Mouse (Mus musculus) kidney, adult 2 months (tissue): ENCODE measurements around the gene Ntn4. TPM values are rescaled to one million over a fixed set of nuclear protein-coding genes. Genes with fewer than 3 reads are reported as not detected.

ENCODE experiments used
- DNase-seq: peaks from one replicate; pipeline ENCODE4 v3.0.0; 2021
- H3K27ac ChIP-seq: fragments of 200-500 bp; 2 replicates; pipeline ENCODE4 v1.5.1; 2012; ENCODE audit warnings: low read depth, low read length, control low read depth, inconsistent platforms; ENCODE audit not compliant: insufficient read depth
- H3K27me3 ChIP-seq: fragments of 200-500 bp; replicated peaks from 2 replicates; pipeline ENCODE4 v1.6.1; 2012; ENCODE audit warnings: mild to moderate bottlenecking, moderate library complexity, low read length, inconsistent platforms; ENCODE audit not compliant: control insufficient read depth, insufficient read depth
- H3K36me3 ChIP-seq: fragments of 200-500 bp; 2 replicates; pipeline ENCODE4 v1.6.1; 2012; ENCODE audit warnings: mild to moderate bottlenecking, moderate library complexity, low read length, inconsistent platforms; ENCODE audit not compliant: control insufficient read depth, insufficient read depth
- H3K4me1 ChIP-seq: fragments of 200-500 bp; 2 replicates; pipeline ENCODE4 v1.6.1; 2011; ENCODE audit warnings: low read length; ENCODE audit not compliant: control insufficient read depth, insufficient read depth
- H3K4me3 ChIP-seq: fragments of 200-500 bp; 2 replicates; pipeline ENCODE4 v1.5.1; 2011; ENCODE audit warnings: mild to moderate bottlenecking, low read depth, low read length, control low read depth; ENCODE audit not compliant: insufficient read depth
- CTCF ChIP-seq: fragments of 200-500 bp; conservative IDR thresholded peaks from 2 replicates; pipeline ENCODE4 v1.5.1; 2011; ENCODE audit warnings: low read depth, mild to moderate bottlenecking, control low read depth, low read length, moderate library complexity, mixed read lengths; ENCODE audit not compliant: insufficient read depth, insufficient read length
- POLR2A ChIP-seq: fragments of 200-500 bp; IDR thresholded peaks from one replicate; pipeline ENCODE4 v1.6.1; 2011; ENCODE audit warnings: low read depth, low read length, control low read depth
- WGBS: fragments of 180-500 bp; shearing (Covaris S2); methylation state at CpG from one replicate; pipeline ENCODE4 v1.1.7; 2018; 5-methylcytosine and 5-hydroxymethylcytosine counted together
- polyA plus RNA-seq: library from polyadenylated mRNA; depleted of rRNA; stranded (reverse); fragments of >200 nt; gene quantifications from 2 replicates; pipeline ENCODE4 v1.2.3, GENCODE M21; 2012; rRNA removed

The Ntn4 gene
- polyA plus RNA-seq: 35.1 and 36.1 TPM in 2 replicates

GRCm38 (mm10) chr10:93640521-93640952 lies at the start of gene Ntn4:
TSS of gene Ntn4 (plus strand) at chr10:93640681.
- DNase-seq: no peak
- no peak for TF ChIP-seq CTCF
- TF ChIP-seq POLR2A: no peak
- H3K36me3 ChIP-seq: no peaks in the 10 kb centered on the region
- peak within 1 kb of the TSS; percentile 83 for H3K4me3 ChIP-seq
- H3K27me3 ChIP-seq: no peaks in the 10 kb centered on the region
- H3K4me1 ChIP-seq: peaks cover 3% of the 10 kb centered on the region; the same call in 1 of the 2 replicates
- peak within 1 kb of the TSS; percentile 78 for H3K27ac ChIP-seq
- 9% methylated on average over 28 of the region's 30 CpGs for WGBS

GRCm38 (mm10) chr10:93592456-93592855 lies 48.0 kb upstream of the Ntn4 start:
- Histone ChIP-seq H3K27ac (no peak overlapping the region), H3K36me3 (no peaks in the 10 kb centered on the region), H3K4me3 (no peak overlapping the region), H3K27me3 (no peaks in the 10 kb centered on the region), H3K4me1 (peaks cover 10% of the 10 kb centered on the region; the same call in 1 of the 2 replicates)
- 59% methylated on average over 12 of the region's 12 CpGs for WGBS
- DNase-seq: peak; percentile 34
- TF ChIP-seq POLR2A: no peak
- TF ChIP-seq CTCF: peak; percentile 33

GRCm38 (mm10) chr10:93594022-93594482 lies 46.4 kb upstream of the Ntn4 start:
- under 1% methylated on average over 22 of the region's 22 CpGs for WGBS
- H3K4me3 ChIP-seq: peak overlapping the region; percentile 34
- H3K27ac ChIP-seq: no peak overlapping the region
- no peaks in the 10 kb centered on the region for H3K27me3 ChIP-seq
- H3K4me1 ChIP-seq: no peaks in the 10 kb centered on the region
- TF ChIP-seq POLR2A (no peak), CTCF (peak; percentile 80)
- no peaks in the 10 kb centered on the region for H3K36me3 ChIP-seq
- DNase-seq: peak; percentile 90

GRCm38 (mm10) chr10:93595831-93596230 lies 44.6 kb upstream of the Ntn4 start:
- 53% methylated on average over 4 of the region's 4 CpGs for WGBS
- H3K4me3 ChIP-seq: no peak overlapping the region
- TF ChIP-seq POLR2A (no peak), CTCF (no peak)
- no peaks in the 10 kb centered on the region for H3K36me3 ChIP-seq
- no peak overlapping the region for H3K27ac ChIP-seq
- no peaks in the 10 kb centered on the region for H3K27me3 ChIP-seq
- DNase-seq: no peak
- no peaks in the 10 kb centered on the region for H3K4me1 ChIP-seq

- no peak for DNase-seq
- no peak overlapping the region for H3K4me3 ChIP-seq
- H3K27ac ChIP-seq: no peak overlapping the region
- WGBS: 84% methylated on average over 3 of the region's 3 CpGs
- TF ChIP-seq CTCF: no peak
- no peak for TF ChIP-seq POLR2A
- no peaks in the 10 kb centered on the region for H3K27me3 ChIP-seq
- H3K36me3 ChIP-seq: no peaks in the 10 kb centered on the region
- no peaks in the 10 kb centered on the region for H3K4me1 ChIP-seq
These were observed 43.8 kb upstream of the Ntn4 start for GRCm38 (mm10) chr10:93596641-93597040.

GRCm38 (mm10) chr10:93602309-93602708 lies 38.2 kb upstream of the Ntn4 start:
- Histone ChIP-seq H3K36me3 (no peaks in the 10 kb centered on the region), H3K27me3 (no peaks in the 10 kb centered on the region), H3K4me1 (no peaks in the 10 kb centered on the region), H3K4me3 (no peak overlapping the region), H3K27ac (no peak overlapping the region)
- DNase-seq: no peak
- WGBS: 92% methylated on average over 5 of the region's 5 CpGs
- TF ChIP-seq POLR2A: no peak
- no peak for TF ChIP-seq CTCF

GRCm38 (mm10) chr10:93603256-93603655 lies 37.2 kb upstream of the Ntn4 start:
- Histone ChIP-seq H3K27me3 (no peaks in the 10 kb centered on the region), H3K36me3 (no peaks in the 10 kb centered on the region), H3K4me3 (no peak overlapping the region), H3K4me1 (no peaks in the 10 kb centered on the region), H3K27ac (no peak overlapping the region)
- TF ChIP-seq CTCF: no peak
- TF ChIP-seq POLR2A: no peak
- 98% methylated on average over 1 of the region's 1 CpGs for WGBS
- no peak for DNase-seq

GRCm38 (mm10) chr10:93606326-93606725 lies 34.2 kb upstream of the Ntn4 start:
- Histone ChIP-seq H3K4me3 (no peak overlapping the region), H3K27ac (no peak overlapping the region), H3K4me1 (no peaks in the 10 kb centered on the region), H3K27me3 (no peaks in the 10 kb centered on the region; the same call in 1 of the 2 replicates), H3K36me3 (no peaks in the 10 kb centered on the region)
- 90% methylated on average over 9 of the region's 9 CpGs for WGBS
- no peak for DNase-seq
- TF ChIP-seq CTCF: no peak
- no peak for TF ChIP-seq POLR2A
